Mouse (Mus musculus): ENCODE measurements around the gene Gm11487. TPM values are rescaled to one million over a fixed set of nuclear protein-coding genes. Genes with fewer than 3 reads are reported as not detected.

Gm11487 gene
- total RNA-seq (2023) = not detected

GRCm38 (mm10) chr4:73404972-73405371, at the start of gene Gm11487:
Gene Gm11487 (minus strand): TSS chr4:73405072.

Other genes starting within 250 kb of the Gm11487 start
- gene Gm11238, start 202.8 kb upstream of the Gm11487 start, total RNA-seq (2023) = not detected
- gene Gm11237, start 217.9 kb upstream of the Gm11487 start, total RNA-seq (2023) = not detected
- not detected for gene Gm11236, start 233.0 kb upstream of the Gm11487 start, total RNA-seq (2023)